Mouse (Mus musculus) cerebellum, adult (tissue): Measurements from ENCODE around the gene Tyw1.

Experiments
- ATAC-seq: cut with Nextera tagmentation; 2 replicates; pipeline ENCODE4 v1.9.2; 2017; ENCODE audit warnings: mild to moderate bottlenecking, moderate library complexity, mixed read lengths; ENCODE audit not compliant: insufficient number of reproducible peaks, low FRiP score, low TSS enrichment

The Tyw1 gene

GRCm38 (mm10) chr5:130369237-130369636, 113.8 kb downstream of the Tyw1 start, which contains the start of gene Caln1:
Gene Caln1, plus strand, starts transcription at chr5:130369455.
- ATAC-seq: peak; percentile 54; the same call in 1 of the 2 replicates

- ATAC-seq: no peak
Observed at GRCm38 (mm10) chr5:130375411-130375810, 120.0 kb downstream of the Tyw1 start.

GRCm38 (mm10) chr5:130384222-130384912, 128.9 kb downstream of the Tyw1 start, which contains the start of gene A330070K13Rik:
Gene A330070K13Rik, minus strand, starts transcription at chr5:130384631.
- peak; percentile 59; the same call in 1 of the 2 replicates for ATAC-seq

- no peak for ATAC-seq
Observed at GRCm38 (mm10) chr5:130386418-130386817, 131.0 kb downstream of the Tyw1 start.
